Mouse (Mus musculus): ENCODE results near the gene Rps6kb2.
"Not testable (repeated sequence)": the region's sequence is repeated elsewhere in the genome, so short reads cannot be mapped to it uniquely, and the experiment has no call there.

DNA sequence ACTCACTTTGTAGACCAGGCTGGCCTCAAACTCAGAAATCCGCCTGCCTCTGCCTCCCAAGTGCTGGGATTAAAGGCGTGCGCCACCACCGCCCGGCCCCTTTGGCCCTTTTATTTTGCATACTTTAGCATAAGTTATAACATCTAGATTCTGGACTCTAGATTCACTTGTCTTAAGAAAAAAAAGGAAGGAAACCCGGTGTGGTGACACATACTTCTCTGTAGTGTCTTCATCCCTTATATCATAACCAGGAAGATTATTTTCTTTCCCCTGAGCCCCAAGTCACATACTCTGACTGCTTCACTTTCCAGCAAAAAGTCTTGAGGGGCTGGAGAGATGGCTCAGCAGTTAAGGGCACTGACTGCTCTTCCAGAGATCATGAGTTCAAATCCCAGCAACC lies 41.3 kb downstream of the Rps6kb2 start:
- not testable (repeated sequence) for TF ChIP-seq CTCF (IDR thresholded peaks at IDR 0.05; ENCODE audit: borderline replicate concordance, insufficient read depth, low read length); POLR2A (IDR thresholded peaks at IDR 0.05; ENCODE audit: low read depth, low read length)
